Mouse (Mus musculus): ENCODE data around the gene Pank1. TPM values are rescaled to one million over a fixed set of nuclear protein-coding genes. Genes with fewer than 3 reads are reported as not detected.

Pank1 gene
- polyA plus RNA-seq (2011; ENCODE audit: insufficient read depth, insufficient read length, low replicate concordance, missing spikeins), result 1.8 and 2.1 TPM in 2 replicates

- Histone ChIP-seq H3K27ac (ENCODE audit: control insufficient read depth, insufficient read depth, low read depth, low read length, poor library complexity) (peak within 1 kb of the TSS; percentile 67), H3K4me1 (ENCODE audit: control insufficient read depth, insufficient read depth, low read length) (no peaks in the 10 kb centered on the region; the same call in none of the 2 replicates), H3K4me3 (replicated peaks; ENCODE audit: control insufficient read depth, low read depth, low read length) (peak within 1 kb of the TSS; percentile 83)
- peak; percentile 62; the same call in 1 of the 2 replicates for TF ChIP-seq POLR2A (IDR thresholded peaks at IDR 0.05; ENCODE audit: borderline replicate concordance, control insufficient read depth, low read depth, low read length)
- TF ChIP-seq CTCF (IDR thresholded peaks at IDR 0.05; ENCODE audit: control insufficient read depth, insufficient read depth, low read length), result no peak
- under 1% methylated on average over 84 of the region's 96 CpGs for WGBS
Observed at GRCm38 (mm10) chr19:34878603-34879541, at the start of gene Pank1. Gene Pank1, minus strand, starts transcription at chr19:34879455.

- under 1% methylated on average over 9 of the region's 9 CpGs for WGBS
- peak overlapping the region; percentile 55 for H3K27ac ChIP-seq (ENCODE audit: control insufficient read depth, insufficient read depth, low read depth, low read length, poor library complexity)
- no peaks in the 10 kb centered on the region for H3K4me1 ChIP-seq (ENCODE audit: control insufficient read depth, insufficient read depth, low read length)
- TF ChIP-seq CTCF (IDR thresholded peaks at IDR 0.05; ENCODE audit: control insufficient read depth, insufficient read depth, low read length) (no peak), POLR2A (IDR thresholded peaks at IDR 0.05; ENCODE audit: borderline replicate concordance, control insufficient read depth, low read depth, low read length) (no peak)
- H3K4me3 ChIP-seq (replicated peaks; ENCODE audit: control insufficient read depth, low read depth, low read length), result peak overlapping the region; percentile 92
Observed at GRCm38 (mm10) chr19:34922603-34922963, 43.3 kb upstream of the Pank1 start.

GRCm38 (mm10) chr19:34921652-34922602 lies 42.7 kb upstream of the Pank1 start, which contains the start of gene Kif20b:
Gene Kif20b, plus strand, starts transcription at chr19:34922361.
- peak within 1 kb of the TSS; percentile 88 for H3K27ac ChIP-seq (ENCODE audit: control insufficient read depth, insufficient read depth, low read depth, low read length, poor library complexity)
- WGBS, result under 1% methylated on average over 57 of the region's 57 CpGs
- peak; percentile 42; the same call in 1 of the 2 replicates for TF ChIP-seq POLR2A (IDR thresholded peaks at IDR 0.05; ENCODE audit: borderline replicate concordance, control insufficient read depth, low read depth, low read length)
- TF ChIP-seq CTCF (IDR thresholded peaks at IDR 0.05; ENCODE audit: control insufficient read depth, insufficient read depth, low read length), result peak; percentile 18; the same call in 1 of the 2 replicates
- peak within 1 kb of the TSS; percentile 92 for H3K4me3 ChIP-seq (replicated peaks; ENCODE audit: control insufficient read depth, low read depth, low read length)
- no peaks in the 10 kb centered on the region for H3K4me1 ChIP-seq (ENCODE audit: control insufficient read depth, insufficient read depth, low read length)

- Histone ChIP-seq H3K4me1 (ENCODE audit: control insufficient read depth, insufficient read depth, low read length) (no peaks in the 10 kb centered on the region), H3K4me3 (replicated peaks; ENCODE audit: control insufficient read depth, low read depth, low read length) (peak overlapping the region; percentile 92), H3K27ac (ENCODE audit: control insufficient read depth, insufficient read depth, low read depth, low read length, poor library complexity) (no peak overlapping the region)
- 12% methylated on average over 7 of the region's 7 CpGs for WGBS
- TF ChIP-seq CTCF (IDR thresholded peaks at IDR 0.05; ENCODE audit: control insufficient read depth, insufficient read depth, low read length) (no peak), POLR2A (IDR thresholded peaks at IDR 0.05; ENCODE audit: borderline replicate concordance, control insufficient read depth, low read depth, low read length) (no peak)
Observed at GRCm38 (mm10) chr19:34921253-34921651, 42.0 kb upstream of the Pank1 start.

GRCm38 (mm10) chr19:34920531-34920930 lies 41.3 kb upstream of the Pank1 start:
- WGBS, result 61% methylated on average over 3 of the region's 3 CpGs
- no peak overlapping the region for H3K27ac ChIP-seq (ENCODE audit: control insufficient read depth, insufficient read depth, low read depth, low read length, poor library complexity)
- no peak overlapping the region for H3K4me3 ChIP-seq (replicated peaks; ENCODE audit: control insufficient read depth, low read depth, low read length)
- no peaks in the 10 kb centered on the region for H3K4me1 ChIP-seq (ENCODE audit: control insufficient read depth, insufficient read depth, low read length)
- no peak for TF ChIP-seq CTCF (IDR thresholded peaks at IDR 0.05; ENCODE audit: control insufficient read depth, insufficient read depth, low read length)
- no peak for TF ChIP-seq POLR2A (IDR thresholded peaks at IDR 0.05; ENCODE audit: borderline replicate concordance, control insufficient read depth, low read depth, low read length)

GRCm38 (mm10) chr19:34920066-34920465 lies 40.8 kb upstream of the Pank1 start:
- 86% methylated on average over 4 of the region's 4 CpGs for WGBS
- H3K4me3 ChIP-seq (replicated peaks; ENCODE audit: control insufficient read depth, low read depth, low read length), result no peak overlapping the region
- H3K4me1 ChIP-seq (ENCODE audit: control insufficient read depth, insufficient read depth, low read length), result no peaks in the 10 kb centered on the region
- no peak overlapping the region for H3K27ac ChIP-seq (ENCODE audit: control insufficient read depth, insufficient read depth, low read depth, low read length, poor library complexity)
- TF ChIP-seq CTCF (IDR thresholded peaks at IDR 0.05; ENCODE audit: control insufficient read depth, insufficient read depth, low read length) (no peak), POLR2A (IDR thresholded peaks at IDR 0.05; ENCODE audit: borderline replicate concordance, control insufficient read depth, low read depth, low read length) (no peak)

GRCm38 (mm10) chr19:34912366-34912765 lies 33.1 kb upstream of the Pank1 start:
- H3K27ac ChIP-seq (ENCODE audit: control insufficient read depth, insufficient read depth, low read depth, low read length, poor library complexity), result no peak overlapping the region
- no peak for TF ChIP-seq POLR2A (IDR thresholded peaks at IDR 0.05; ENCODE audit: borderline replicate concordance, control insufficient read depth, low read depth, low read length)
- no peak for TF ChIP-seq CTCF (IDR thresholded peaks at IDR 0.05; ENCODE audit: control insufficient read depth, insufficient read depth, low read length)

More at GRCm38 (mm10) chr19:34912366-34912765, 33.1 kb upstream of the Pank1 start:
- Histone ChIP-seq H3K4me1 (ENCODE audit: control insufficient read depth, insufficient read depth, low read length) (no peaks in the 10 kb centered on the region; the same call in 1 of the 2 replicates), H3K4me3 (replicated peaks; ENCODE audit: control insufficient read depth, low read depth, low read length) (no peak overlapping the region)
